Mouse (Mus musculus): ENCODE results near the gene Gpc5.

Gene Gpc5

DNA sequence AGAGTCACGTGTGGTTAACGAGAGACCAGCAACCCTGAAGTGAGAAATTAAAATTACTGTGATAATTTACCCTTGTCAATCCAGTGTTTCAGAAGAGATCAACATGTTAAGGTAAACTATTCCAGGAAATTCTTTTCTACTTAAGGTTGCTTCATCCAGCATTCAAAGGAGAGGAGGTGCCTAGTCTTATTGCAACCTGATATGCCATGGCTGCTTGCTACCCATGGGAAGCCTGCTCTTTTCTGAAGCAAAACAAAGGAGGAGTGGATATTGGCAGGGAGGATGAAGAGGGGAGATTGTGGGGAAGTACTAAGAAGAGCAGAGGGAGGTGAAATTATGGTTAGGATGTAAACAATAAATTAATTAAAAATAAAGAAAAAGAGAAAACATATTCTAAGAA lies 15.5 kb downstream of the Gpc5 start:
- no peak for DNase-seq

DNA sequence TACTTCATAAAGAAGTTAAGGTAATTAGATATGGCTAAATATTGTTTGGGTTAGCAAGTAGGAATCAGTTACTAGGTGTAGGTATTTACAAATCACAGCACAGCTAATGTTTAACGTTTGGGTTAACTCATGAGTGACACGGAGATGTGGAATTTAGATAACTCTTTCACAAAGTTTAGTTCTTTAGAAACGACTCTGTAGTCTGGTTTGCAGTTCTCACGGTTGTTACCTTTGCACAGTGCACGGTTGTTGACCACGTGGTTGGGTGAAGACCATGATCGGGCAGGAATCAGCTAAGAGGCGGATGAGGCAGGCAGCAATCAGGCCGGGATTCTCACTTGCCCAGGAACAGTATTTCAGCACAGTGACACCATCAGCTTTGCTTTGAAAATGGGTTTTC lies 26.6 kb downstream of the Gpc5 start:
- DNase-seq = no peak

DNA sequence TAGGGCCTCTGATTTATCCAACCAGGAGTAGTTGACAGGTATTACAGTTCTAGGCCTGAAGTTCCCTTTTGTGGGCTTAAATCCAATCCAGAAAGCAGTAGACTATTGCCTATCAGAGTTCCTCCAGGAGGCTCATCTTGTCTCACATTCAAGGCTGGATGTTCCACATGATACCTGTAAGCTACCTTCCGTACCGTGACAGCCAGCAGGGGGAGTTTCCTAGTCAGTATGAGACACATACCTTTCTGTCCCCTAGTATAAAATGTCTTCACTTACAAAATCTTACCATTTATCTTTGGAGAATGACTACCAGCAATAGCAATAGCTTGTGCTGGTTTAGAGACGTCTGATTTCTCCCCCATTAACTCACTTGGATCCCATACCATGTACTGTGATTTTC lies 56.8 kb downstream of the Gpc5 start:
- no peak for DNase-seq

DNA sequence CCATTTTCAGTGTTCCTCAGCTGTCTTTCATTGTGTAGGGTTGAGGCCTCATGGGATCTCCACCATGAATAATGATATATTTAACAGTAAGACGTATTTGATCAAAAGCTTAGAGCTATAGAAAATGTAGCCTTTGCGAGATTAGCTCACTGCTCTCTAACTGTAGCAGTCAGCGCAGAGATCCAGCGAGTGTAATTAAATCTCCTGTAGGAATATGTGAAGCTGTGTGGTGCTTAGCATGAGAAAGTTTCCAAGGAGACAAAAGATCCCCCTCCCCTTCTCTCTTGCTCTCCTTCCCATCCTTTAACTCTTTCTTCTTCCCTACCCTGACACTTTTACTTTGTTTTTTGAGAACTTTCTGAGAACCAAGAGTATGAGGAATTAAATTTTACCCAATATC lies 64.6 kb downstream of the Gpc5 start:
- DNase-seq = no peak

DNA sequence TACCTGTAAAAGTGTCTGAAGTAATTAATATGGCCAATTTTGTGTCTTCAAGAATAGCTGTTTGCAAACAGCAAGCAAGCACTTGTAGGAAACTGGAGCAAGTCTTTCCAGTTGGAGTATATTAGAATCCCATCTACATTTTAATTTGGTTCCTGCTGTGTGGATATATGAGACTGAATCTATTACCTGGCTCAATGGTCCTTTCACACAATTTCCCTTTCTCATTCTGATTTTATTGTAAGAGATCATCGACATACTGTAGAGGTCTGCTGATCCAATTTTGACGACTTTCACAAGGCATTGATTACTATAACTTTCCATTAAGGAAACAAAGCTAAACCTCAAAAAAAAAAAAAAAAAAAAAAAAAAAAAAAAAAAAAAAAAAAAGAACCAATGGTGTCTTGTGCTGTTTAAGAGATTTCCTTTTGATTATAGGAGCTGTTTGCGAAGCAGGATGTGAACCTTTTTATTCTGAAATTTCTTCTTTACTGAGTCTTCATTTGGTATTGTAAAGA lies 85.4 kb downstream of the Gpc5 start:
- no peak for DNase-seq

DNA sequence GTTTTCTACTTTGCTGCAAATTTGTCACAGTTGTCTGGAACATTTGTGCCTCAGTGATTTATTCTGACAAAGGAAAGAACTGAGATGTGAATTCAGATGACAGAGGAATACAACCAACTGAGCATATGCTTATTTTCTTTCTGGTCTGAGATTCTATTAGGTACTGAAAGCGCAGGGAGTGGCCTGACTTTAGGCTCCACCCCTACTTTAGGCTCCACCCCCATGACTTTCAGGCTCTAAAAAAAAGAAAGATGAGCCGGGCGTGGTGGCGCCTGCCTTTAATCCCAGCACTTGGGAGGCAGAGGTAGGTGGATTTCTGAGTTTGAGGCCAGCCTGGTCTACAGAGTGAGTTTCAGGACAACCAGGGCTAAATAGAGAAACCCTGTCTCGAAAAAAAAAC lies 87.9 kb downstream of the Gpc5 start:
- no peak for DNase-seq

DNA sequence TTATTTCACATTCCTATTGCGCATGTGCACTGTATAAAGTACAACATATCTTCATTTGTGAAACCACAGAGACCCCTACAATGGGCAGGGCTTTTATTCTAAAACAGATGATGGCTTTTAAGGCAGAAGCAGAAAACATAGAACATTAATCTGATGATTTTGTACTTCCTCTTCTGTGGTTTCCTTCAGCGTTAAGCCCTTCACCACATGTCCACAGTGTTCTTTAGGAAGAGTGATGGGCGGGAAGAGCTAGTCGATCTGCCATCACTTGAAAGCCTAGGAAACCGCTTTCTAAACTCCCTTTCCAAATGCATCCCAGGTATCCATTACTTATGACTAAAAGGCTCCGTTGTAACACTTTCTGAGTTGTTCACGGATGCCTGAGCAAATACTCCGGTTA lies 96.2 kb downstream of the Gpc5 start:
- DNase-seq = no peak

DNA sequence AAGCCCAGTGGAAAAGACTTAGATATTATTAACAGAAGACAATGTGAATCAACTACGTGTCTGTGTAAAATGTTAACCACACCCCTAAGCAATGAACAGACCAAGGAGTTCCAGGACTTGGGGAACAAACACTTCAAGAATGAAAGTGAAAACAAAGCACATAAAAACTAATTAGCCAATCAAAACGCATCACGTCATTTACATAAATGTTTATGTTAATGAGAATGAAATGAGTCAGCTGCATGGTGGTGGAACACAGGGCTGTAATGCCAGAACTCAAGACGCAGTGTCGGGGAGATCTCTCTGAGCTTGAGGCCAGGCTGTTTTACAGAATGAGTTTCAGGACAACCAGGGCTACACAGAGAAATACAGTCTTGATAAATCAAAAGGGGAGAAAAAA lies 136.1 kb downstream of the Gpc5 start:
- DNase-seq = no peak

DNA sequence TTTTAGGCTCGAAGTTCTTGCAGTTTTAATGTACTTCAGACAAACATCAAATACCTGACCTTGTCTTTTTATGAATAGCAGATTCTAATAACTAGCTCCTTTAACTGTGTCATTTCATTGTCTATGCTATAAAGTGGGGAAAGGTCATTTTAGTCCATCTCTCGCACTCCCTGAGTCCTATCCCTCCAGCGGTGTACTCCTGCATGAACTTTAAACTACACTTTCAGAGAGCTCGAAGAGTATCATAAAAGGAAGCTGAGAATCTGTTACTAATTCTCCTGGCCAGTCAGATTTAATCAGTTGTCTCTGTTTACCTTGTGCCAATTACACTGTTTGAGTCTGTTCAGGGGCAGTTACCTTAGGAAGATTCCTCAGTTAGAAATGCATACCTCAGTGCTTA lies 144.4 kb downstream of the Gpc5 start:
- DNase-seq = no peak

DNA sequence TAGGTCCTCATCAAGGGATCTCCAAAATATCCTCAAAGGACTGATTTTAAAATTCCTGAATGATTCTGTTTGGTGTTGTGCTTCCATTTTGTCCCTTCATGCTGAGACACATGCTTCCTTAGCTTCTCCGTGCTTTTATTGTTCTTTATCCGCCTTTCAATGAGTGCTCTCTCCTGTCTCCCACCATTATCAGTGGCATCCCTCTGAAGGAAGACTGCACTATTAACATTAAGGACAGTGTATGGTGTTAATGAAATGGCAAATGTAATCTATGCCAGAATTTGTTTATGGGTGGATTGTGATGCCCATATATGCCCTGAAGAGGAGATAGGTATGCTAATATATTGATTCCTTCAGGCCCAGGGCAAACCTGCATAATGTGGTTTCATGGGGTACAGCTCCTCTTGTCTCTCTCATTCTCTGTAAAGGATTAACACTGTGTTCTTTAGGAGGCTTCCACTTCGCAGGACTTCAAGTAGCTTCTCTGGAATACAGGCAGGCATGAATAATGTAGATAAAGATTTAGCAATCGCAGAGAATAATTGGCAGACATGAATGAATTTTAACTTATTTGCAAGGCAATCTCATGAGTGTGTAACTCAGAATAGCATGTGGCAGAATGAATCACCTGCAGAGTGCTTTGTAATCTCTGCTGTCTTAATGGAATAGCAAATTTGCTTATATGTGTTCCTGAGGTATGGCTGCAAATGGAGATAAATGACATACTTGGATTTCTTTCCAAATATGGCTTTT lies 148.8 kb downstream of the Gpc5 start:
- DNase-seq = no peak

DNA sequence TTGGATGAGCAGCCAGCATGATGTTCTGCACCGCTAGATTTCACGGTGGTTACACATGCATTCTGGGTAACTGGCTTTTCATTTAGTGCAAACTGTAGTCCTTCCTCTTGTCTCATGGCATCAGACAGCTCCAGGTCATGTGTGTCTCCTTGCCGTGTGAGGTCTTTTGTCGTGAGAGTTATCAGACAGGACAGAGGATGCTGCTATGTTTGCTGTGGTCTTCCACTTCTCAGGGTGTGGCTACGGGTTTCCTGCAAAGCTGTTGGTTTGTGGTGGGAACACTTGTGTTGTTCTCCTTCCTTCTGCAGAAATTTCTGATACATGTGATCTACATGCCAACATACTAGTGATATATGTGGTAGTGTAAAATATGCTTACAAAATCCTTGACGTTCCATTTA lies 158.5 kb downstream of the Gpc5 start:
- DNase-seq = peak; percentile 4

DNA sequence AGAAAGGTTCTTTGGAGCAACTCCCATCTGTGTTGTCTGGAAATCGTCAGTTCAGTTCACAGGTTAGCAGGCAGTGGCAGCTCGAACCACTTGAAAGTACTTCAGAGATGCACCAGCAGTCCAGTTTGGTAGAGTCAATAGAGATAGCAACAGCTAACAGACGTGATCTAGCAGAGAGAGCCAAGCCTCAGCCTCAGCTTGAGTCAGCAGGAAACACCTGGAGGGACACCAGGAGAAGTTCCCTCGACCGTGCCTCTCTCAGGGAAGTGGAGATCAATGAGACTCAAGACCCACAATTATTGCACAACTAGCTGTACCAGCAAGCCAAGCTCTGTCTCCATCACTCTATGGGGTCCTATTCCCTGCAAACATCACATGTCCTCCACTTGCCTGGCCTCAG lies 159.8 kb downstream of the Gpc5 start:
- DNase-seq = peak; percentile 2

DNA sequence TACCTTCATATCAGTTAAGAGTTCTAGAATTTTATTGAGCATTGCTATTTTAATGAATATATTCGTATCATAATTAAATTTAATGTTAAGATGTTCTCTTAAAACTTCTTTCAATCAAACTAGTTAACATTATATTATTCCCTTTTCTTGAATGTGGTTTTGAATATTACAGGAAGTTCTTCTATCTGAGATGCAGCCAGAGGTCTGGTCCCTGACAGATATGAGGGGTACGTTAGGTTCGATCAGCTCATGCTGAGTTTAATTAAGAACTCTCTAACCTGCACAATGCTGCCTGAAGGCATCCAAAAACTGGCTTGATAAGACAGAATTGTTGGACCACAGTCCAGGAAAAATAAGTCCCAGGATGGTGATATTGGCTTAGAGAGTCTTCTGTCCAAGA lies 161.1 kb downstream of the Gpc5 start:
- no peak for DNase-seq

DNA sequence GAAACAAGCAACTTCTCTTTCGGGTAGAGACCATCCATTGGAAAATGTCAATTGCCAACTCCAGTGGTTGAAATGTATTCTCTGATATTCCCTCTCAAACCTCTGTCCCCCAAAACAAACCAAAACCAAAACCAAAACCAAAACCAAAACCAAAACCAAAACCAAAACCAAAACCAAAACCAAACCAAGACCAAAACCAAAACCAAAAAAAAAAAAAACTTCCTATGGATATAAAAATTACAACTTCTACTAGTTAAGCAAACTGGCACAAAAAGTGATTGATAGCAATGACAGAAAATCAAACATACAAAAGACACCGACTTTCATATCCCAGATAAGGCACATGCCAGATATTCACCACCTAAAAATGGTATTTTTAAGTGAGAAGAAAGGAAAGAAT lies 161.7 kb downstream of the Gpc5 start:
- DNase-seq = no peak

DNA sequence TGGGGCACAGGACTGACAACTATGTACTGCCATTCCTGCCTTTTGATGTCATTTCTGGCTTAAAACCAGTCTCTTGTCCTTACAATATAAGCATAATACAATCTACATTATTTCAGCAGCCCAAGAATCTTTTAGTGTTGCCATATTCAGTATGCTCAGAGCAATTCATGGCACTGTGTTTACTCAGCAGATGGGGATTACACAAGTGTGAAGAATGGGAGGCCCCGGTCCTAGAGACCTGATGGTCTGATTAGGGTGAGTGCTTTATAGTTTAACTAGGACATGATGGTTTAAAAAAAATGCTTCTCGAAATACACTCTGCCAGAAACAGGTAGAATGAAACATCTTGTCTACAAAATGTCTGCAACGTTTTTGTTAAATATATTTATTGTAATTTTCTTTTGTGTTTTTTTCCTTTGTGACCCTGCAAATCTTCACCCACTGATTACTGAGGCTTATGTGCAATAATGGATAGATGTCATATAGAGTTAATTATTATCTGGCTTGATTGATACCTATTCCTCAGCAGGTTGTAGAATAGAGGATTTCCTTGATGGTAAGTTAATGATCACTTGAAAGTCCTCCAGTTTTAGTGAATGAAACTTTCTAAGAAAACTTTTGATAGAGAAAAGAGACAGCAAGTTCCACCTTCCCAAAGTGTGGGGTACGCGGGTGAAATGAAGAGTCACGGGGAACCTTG lies 177.8 kb downstream of the Gpc5 start:
- DNase-seq = no peak

DNA sequence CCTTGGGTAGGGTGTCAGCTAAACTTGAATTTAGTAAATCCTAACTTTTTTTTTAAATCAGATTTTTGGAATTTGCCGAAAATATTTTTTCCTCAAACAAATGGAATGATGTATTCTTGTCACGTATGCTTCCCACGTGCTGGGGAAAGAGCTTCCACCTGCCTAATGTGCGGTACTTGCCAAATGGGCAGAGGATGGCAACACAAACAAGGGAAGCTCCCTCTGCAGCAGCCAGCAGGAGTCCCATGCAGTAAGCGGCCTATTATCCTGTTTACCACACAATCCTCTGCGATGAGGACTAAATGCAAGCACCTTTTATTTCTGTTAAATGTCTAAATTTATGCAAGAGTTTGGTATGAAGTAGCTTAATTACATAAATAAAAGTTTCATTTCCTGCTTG lies 178.4 kb downstream of the Gpc5 start:
- no peak for DNase-seq

DNA sequence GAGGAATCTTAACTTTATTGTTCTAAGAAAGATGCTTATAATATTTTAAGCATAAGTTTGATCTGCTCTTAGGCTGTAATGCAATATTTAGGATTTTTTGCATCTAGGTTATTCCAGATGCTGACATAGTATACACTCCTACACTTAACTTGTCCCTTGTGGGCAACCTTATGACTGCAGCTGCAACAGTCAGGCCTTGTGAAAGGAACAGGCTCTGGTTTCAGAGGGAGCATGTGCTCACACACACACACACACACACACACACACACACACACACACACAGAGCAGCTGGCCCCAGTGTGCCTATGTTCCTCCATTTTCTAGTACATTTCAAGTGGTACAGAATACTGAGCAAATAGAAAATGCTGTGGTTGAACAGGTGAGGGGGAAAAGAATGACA lies 190.8 kb downstream of the Gpc5 start:
- no peak for DNase-seq

DNA sequence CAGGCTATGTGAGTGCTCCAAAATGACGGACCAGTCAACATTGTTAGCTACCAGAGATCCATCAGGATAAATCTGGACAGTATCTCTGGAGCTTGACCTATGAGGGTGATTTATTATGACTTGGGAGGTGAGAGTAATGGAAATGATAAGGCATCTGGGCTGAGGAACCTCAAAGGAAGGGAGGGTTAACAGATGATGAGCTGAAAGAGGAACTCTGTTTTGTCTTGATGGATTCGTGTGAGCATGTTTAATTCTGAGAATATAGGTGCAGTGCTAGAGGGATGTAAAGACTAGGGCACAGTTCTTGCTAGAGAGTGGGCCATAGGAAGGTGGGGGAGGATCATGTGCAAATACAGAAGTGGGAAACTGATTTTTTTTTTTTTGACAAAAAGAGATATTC lies 232.2 kb downstream of the Gpc5 start:
- no peak for DNase-seq

DNA sequence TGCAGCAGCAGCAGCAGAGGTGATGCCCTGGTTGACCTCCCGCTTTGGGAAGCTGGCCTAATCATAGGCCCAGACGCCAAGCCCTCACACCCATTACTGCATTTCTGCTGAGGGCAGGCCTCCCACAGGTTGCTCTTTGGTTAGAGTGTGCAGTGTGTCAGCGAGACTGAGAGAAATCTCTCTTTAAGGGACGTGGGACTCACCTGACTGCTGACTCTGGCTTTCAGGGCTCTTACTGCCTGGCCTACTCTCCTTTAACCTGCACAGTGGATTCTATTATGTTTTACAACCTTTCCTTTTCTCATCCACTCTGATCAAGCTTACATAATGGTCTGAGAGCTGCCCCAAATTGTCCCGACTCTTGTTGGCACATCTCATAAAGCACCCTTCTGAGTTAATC lies 234.4 kb downstream of the Gpc5 start:
- no peak for DNase-seq

DNA sequence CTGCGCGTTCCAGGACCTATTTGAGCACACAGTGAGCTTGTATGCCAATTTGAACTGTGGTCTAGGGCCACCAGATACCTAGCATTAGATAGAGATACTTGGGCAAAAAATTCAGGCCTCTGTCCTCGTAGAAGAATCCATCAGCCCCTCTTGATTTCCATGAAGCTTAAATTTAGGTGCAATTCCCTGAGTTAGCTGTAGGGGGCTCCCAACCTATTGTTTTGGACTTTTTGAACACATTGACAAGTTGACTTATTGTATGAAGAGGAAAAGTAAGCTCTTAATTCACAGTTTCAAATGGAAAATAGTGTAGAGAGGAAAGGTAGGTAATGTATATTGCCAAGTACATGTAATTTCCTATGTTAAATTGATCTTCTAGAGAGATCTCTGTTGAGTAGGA lies 247.1 kb downstream of the Gpc5 start:
- DNase-seq = no peak

DNA sequence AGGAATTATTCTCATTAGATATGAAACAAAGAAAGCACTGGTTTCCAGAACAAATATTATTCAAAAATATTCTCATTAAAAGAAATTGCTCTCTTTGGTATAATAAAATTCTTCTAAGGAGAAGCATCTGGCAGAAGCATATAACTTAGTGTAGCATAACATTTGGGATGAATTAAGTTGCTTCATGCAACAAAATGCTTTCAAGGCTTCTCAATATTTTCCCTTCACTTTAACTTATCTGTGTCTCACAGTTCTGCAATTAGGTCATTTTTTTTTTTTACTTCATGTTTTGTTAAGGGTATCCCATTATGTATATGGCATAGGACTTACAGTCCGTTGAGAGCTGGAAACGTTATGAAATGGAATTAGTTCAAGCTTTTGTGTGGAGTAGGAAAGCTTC lies 250.6 kb downstream of the Gpc5 start:
- DNase-seq = no peak

DNA sequence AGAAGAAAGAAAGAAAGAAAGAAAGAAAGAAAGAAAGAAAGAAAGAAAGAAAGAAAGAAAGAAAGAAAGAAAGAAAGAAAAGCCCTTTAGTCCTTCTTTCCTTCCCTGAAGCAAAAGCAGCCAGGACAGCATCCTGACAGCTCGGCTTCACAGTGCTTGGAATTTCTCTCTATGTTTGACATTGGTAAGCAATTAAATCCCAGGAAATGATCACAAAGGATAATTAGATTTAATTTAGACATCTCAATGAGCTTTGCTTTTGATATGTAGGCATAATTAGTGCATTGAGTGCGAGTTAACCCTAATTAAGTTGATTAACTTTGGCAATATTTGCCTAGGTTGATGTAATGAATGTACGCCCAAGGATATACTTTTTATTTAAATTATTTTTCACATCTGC lies 257.4 kb downstream of the Gpc5 start:
- no peak for DNase-seq

DNA sequence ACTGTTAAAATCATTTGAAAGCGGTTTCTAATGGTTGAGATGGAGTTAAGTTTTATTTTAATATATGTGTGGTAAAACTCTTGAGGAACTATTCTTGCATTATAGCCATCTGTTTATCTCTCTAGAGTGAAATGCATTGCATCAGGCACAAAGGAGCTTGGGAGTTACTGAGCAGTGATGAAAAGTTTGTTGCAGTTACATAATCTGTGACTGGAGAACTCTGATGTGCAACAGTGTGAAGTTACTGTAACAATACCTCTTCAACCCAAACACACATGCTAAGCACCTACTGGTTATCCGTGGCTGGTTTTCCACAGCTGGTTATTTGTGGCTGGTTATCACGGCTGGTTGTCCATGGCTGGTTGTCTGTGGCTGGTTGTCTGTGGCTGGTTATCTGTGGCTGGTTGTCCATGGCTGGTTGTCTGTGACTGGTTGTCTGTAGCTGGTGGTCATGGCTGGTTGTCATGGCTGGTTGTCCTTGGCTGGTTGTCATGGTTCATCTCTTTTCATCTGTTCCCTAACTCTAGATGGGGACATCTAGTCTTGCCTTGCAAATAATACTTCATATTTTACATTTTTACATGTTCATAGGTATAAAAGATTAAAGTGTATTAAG lies 273.4 kb downstream of the Gpc5 start:
- no peak for DNase-seq

DNA sequence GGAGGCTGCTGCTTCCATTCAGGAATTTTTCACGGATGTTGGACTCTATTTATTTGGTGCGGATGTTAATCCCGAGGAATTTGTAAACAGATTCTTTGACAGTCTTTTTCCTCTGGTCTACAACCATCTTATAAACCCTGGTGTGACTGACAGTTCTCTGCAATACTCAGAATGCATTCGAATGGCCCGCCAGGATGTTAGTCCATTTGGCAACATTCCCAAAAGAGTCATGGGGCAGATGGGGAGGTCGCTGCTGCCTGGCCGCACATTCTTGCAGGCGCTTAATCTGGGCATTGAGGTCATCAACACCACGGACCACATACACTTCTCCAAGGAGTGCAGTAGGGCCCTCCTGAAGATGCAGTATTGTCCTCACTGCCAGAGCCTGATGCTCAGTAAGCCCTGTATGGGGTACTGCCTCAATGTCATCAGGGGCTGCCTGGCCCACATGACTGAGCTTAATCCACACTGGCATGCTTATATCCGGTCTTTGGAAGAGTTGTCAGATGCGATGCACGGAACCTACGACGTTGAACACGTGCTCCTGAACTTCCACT lies 277.7 kb downstream of the Gpc5 start:
- no peak for DNase-seq

Measured in thymus, postnatal 25 days (tissue).